Mouse (Mus musculus): ENCODE results near the gene Ica1. TPM values are rescaled to one million over a fixed set of nuclear protein-coding genes. Genes with fewer than 3 reads are reported as not detected.

Ica1 gene
- polyA plus RNA-seq, 1 experiment = 46.7 TPM

DNA sequence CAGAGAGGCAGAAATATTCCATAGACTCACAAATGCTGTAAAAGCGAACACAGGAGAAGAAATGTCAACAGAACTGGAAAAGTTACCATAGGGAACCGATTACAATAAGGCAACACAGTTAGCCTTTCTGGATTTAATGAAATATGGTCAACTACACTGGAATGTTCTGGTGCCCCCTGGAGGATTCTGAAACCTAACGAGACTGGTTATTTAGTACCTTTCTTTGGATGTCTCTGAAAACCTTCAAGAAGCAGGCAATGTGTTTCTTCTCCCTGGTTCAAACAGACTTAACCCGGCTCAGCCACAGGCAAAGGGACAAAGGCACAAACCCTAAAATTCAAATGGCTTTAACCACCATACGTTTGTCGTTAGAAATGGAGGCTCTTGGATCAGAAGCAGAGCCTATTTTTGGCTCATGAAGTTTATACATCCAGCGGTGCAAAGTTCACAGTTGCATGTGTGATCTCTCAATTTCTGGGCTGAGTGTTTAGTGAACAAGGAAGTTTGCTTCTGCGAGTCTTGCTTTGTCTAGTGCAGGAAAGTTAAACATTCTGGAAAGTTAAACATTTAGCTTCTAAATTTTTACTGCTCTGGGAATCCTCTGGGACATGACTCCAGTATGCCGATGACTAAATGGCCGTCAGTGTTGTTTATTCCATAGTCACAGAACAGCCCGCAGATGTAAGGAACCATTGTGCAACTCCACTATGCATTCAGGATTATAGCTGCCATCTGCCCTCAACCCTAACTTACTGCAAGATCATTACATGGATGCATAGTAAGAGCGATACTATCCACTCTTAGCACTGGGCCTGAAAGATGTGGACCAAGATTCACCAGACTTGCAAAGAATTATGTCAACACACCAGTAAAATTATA, 83.4 kb downstream of the Ica1 start:
- no peak for TF ChIP-seq POLR2A (IDR thresholded peaks at IDR 0.05; ENCODE audit: extremely low read depth, insufficient read depth, low read length)
- TF ChIP-seq CTCF (IDR thresholded peaks at IDR 0.05; ENCODE audit: extremely low read depth, insufficient read depth, low read length) = 0 out of 2 replicates have a peak, but pooled peaks have one; percentile 7
- Histone ChIP-seq H3K4me3 (ENCODE audit: insufficient read depth, low read length) (no peak overlapping the region), H3K4me1 (ENCODE audit: control insufficient read depth, insufficient read depth, low read length) (peaks cover 4% of the 10 kb centered on the region), H3K27ac (ENCODE audit: insufficient read depth, low read length) (peak overlapping the region; percentile 50; the same call in 1 of the 2 replicates)

- Histone ChIP-seq H3K4me1 (ENCODE audit: control insufficient read depth, insufficient read depth, low read length) (peaks cover 4% of the 10 kb centered on the region), H3K4me3 (ENCODE audit: insufficient read depth, low read length) (no peak overlapping the region), H3K27ac (ENCODE audit: insufficient read depth, low read length) (peak overlapping the region; percentile 50; the same call in 1 of the 2 replicates)
- TF ChIP-seq POLR2A (IDR thresholded peaks at IDR 0.05; ENCODE audit: extremely low read depth, insufficient read depth, low read length) (no peak), CTCF (IDR thresholded peaks at IDR 0.05; ENCODE audit: extremely low read depth, insufficient read depth, low read length) (no peak)
These were observed 84.2 kb downstream of the Ica1 start for GRCm38 (mm10) chr6:8693926-8694635.

DNA sequence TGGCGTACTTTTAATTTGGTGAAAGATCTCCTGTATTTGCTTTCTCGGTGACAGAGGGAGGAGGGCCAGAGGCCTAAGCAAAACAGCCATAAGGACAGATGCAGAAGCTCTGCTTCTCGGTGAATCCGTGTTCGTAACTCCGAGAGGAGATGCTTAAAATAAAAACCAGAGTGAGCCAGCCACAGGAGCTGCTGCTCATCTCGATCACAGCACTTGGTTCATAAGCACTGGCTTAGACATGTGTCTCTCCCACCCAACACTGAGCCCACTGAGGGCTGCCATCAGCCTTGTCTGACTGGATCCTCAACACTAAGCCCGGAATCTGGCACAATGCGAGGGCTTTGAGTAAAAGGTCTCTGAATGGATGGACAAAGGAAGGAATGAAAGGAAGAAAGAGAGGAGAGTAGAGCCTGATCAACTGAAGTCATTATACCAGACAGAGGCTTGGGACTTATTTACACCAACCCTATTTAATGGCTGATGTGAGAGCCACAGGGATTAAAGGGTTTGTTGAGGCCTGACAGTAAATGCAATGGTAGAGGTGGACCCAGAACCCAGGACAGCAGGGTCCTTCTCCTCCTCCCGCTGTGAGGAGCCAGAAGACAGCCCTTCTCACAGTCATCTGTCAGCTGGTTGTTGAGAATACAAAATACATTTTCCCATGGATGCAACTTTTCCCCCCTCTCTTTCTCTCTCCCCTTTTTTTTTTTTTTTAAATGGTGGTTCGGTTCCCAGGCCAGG, 85.0 kb downstream of the Ica1 start:
- H3K27ac ChIP-seq (ENCODE audit: insufficient read depth, low read length) = no peak overlapping the region
- TF ChIP-seq CTCF (IDR thresholded peaks at IDR 0.05; ENCODE audit: extremely low read depth, insufficient read depth, low read length) = no peak
- no peak for TF ChIP-seq POLR2A (IDR thresholded peaks at IDR 0.05; ENCODE audit: extremely low read depth, insufficient read depth, low read length)

GRCm38 (mm10) chr6:8691199-8691975, 86.9 kb downstream of the Ica1 start:
- Histone ChIP-seq H3K27ac (ENCODE audit: insufficient read depth, low read length) (no peak overlapping the region), H3K4me3 (ENCODE audit: insufficient read depth, low read length) (no peak overlapping the region), H3K4me1 (ENCODE audit: control insufficient read depth, insufficient read depth, low read length) (peaks cover 9% of the 10 kb centered on the region)
- TF ChIP-seq POLR2A (IDR thresholded peaks at IDR 0.05; ENCODE audit: extremely low read depth, insufficient read depth, low read length) = no peak

More for the DNA sequence above, 85.0 kb downstream of the Ica1 start:
- peaks cover 4% of the 10 kb centered on the region for H3K4me1 ChIP-seq (ENCODE audit: control insufficient read depth, insufficient read depth, low read length)
- H3K4me3 ChIP-seq (ENCODE audit: insufficient read depth, low read length) = no peak overlapping the region

GRCm38 (mm10) chr6:8690441-8690840, 87.8 kb downstream of the Ica1 start:
- Histone ChIP-seq H3K27ac (ENCODE audit: insufficient read depth, low read length) (no peak overlapping the region), H3K4me1 (ENCODE audit: control insufficient read depth, insufficient read depth, low read length) (peaks cover 10% of the 10 kb centered on the region), H3K4me3 (ENCODE audit: insufficient read depth, low read length) (no peak overlapping the region)
- TF ChIP-seq CTCF (IDR thresholded peaks at IDR 0.05; ENCODE audit: extremely low read depth, insufficient read depth, low read length) (no peak), POLR2A (IDR thresholded peaks at IDR 0.05; ENCODE audit: extremely low read depth, insufficient read depth, low read length) (no peak)

- no peak for TF ChIP-seq POLR2A (IDR thresholded peaks at IDR 0.05; ENCODE audit: extremely low read depth, insufficient read depth, low read length)
- TF ChIP-seq CTCF (IDR thresholded peaks at IDR 0.05; ENCODE audit: extremely low read depth, insufficient read depth, low read length) = no peak
- Histone ChIP-seq H3K4me1 (ENCODE audit: control insufficient read depth, insufficient read depth, low read length) (peaks cover 9% of the 10 kb centered on the region), H3K27ac (ENCODE audit: insufficient read depth, low read length) (no peak overlapping the region), H3K4me3 (ENCODE audit: insufficient read depth, low read length) (no peak overlapping the region)
These were observed 91.4 kb downstream of the Ica1 start for GRCm38 (mm10) chr6:8686678-8687580.

GRCm38 (mm10) chr6:8683379-8683778, 94.9 kb downstream of the Ica1 start:
- no peak overlapping the region for H3K4me3 ChIP-seq (ENCODE audit: insufficient read depth, low read length)
- H3K27ac ChIP-seq (ENCODE audit: insufficient read depth, low read length) = no peak overlapping the region
- peaks cover 8% of the 10 kb centered on the region; the same call in 1 of the 2 replicates for H3K4me1 ChIP-seq (ENCODE audit: control insufficient read depth, insufficient read depth, low read length)
- no peak for TF ChIP-seq POLR2A (IDR thresholded peaks at IDR 0.05; ENCODE audit: extremely low read depth, insufficient read depth, low read length)
- no peak for TF ChIP-seq CTCF (IDR thresholded peaks at IDR 0.05; ENCODE audit: extremely low read depth, insufficient read depth, low read length)

DNA sequence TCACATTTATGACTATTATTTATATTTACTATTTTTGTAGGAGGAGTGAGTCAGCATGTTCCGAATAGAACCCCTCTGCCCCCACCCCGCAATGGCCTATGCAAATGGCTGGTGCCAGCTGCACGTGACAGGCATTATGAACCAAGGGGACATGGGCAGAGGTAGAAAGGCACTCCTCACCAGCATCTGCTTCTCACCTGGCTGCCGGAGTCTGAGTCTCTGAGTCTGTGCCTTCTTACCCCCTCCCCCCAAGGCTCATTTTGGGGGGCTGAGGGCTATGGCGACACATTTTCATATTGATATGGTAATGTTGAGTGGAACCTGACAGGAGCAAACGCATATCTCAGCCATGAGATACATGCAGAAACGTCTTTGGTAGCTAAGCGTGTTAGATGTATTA, 97.4 kb downstream of the Ica1 start:
- no peak overlapping the region for H3K4me3 ChIP-seq (ENCODE audit: insufficient read depth, low read length)
- peaks cover 2% of the 10 kb centered on the region; the same call in 1 of the 2 replicates for H3K4me1 ChIP-seq (ENCODE audit: control insufficient read depth, insufficient read depth, low read length)
- H3K27ac ChIP-seq (ENCODE audit: insufficient read depth, low read length) = no peak overlapping the region
- TF ChIP-seq POLR2A (IDR thresholded peaks at IDR 0.05; ENCODE audit: extremely low read depth, insufficient read depth, low read length) = no peak
- no peak for TF ChIP-seq CTCF (IDR thresholded peaks at IDR 0.05; ENCODE audit: extremely low read depth, insufficient read depth, low read length)
